Mouse (Mus musculus) ovary, adult 2 months (tissue): ENCODE results near the gene Sec61g. TPM values are rescaled to one million over a fixed set of nuclear protein-coding genes. Genes with fewer than 3 reads are reported as not detected.

Experiments
- polyA plus RNA-seq: library from polyadenylated mRNA; depleted of rRNA; stranded (reverse); fragments of >200 nt; gene quantifications from 2 replicates; pipeline ENCODE4 v1.2.3, GENCODE M21; 2012; rRNA removed

Sec61g gene
- 3.0 and 6.6 TPM in 2 replicates for polyA plus RNA-seq

DNA sequence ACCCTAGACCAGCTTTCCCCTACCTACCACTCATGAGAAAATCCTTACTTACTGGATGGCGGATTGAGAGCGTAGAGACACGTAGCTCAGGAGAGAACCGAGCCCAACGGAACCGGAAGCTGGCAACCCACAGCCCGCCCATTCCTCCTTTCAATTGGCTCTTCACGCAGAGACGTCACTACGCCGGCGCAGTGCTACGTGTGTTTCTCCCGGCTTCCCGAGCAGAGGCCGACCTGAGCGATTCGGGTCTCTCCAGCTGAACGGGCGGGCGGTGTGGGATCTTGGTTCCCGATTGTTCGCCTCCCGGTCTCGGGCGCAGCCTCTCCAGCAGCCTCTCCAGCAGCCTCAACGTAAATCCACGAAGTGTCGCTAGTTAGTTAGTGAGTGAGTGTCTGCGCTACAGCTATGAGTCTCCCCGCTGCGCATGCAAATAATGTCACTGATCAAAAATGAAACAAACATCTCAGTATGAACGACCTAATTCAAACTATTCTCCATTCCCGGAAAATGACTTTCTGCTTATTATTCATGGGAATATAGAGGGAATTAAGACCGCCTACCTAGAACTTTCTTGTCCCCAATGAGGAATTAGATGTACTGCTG, at the start of gene Sec61g:
Sec61g (minus strand) TSS at position 433 of the 603 bp plus-strand sequence.

Other genes starting within 250 kb of the Sec61g start
- 125 and 126 TPM in 2 replicates for gene Egfr, start 243.7 kb upstream of the Sec61g start, polyA plus RNA-seq